Mouse (Mus musculus): Measurements from ENCODE around the gene Tor4a. TPM values are rescaled to one million over a fixed set of nuclear protein-coding genes. Genes with fewer than 3 reads are reported as not detected.

The Tor4a gene
- total RNA-seq (2021): 1 to 10 TPM; 1.4 to 1.8 TPM

DNA sequence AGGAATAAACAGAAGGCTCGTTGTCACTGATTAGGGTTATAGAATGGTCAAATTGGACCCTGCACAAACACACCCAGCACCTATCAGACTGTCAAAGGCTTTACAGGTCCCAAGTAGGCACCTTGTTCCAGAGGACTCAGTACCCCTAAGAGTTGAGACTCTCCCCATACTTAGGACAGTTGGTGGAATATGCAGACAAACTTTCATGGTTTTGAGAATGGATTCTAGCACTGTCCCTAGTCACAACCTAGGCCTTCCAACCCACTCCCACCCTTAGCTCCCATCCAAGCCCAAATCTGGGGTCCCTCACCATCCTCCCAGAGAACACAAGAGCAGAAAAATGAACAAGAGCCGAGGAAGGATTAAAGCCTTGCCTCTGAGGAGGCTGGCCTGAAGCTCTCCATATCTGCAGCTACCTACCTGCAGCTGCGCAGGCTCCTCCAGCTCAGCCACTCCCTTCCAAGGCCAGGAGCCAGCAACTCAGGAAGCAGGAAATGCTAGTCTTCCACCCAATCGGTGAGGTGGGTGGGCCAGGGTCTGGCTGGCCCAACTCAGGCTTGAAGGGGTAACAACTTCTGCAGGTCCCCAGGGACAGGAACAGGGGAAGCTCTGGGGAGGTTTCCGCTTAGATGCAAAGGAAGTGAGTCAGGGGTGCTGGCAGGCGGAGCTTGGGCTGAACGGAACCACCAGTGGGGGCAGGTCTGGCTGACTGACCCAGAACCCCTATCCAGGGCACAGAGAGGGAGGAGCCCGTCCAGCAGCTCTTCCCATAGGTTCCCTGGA, at the start of gene Tor4a:
TSS of gene Tor4a (minus strand) at position 715 of the 783 bp plus-strand sequence.
- no peak for DNase-seq
- intact Hi-C loops (cut with DNase I): loop anchor here (5.0 kb wide), 1 partner anchor 61 kb away; the partner anchor contains the start of gene Tmem203

DNA sequence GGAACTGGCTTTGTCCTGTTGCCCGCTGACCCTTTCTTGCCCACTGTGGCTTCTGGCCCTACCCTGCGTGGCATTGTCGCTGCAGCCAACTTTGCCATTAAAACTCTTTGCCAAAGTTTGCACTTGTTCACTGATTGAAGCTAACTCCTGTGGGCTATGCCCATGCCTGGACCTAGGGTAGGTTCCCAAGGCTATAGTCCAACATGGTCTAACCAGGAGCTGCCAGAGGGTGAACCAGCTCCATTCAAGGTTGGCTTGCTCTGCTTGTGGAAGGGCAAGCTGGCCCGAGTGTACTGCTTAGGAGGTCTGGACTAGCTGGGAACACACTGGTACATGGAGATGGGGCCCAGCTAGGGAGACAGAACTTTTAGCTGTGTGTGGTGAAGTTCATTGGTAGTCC, 47.5 kb upstream of the Tor4a start:
- intact Hi-C loops (cut with DNase I): no loop called here
- DNase-seq: no peak

DNA sequence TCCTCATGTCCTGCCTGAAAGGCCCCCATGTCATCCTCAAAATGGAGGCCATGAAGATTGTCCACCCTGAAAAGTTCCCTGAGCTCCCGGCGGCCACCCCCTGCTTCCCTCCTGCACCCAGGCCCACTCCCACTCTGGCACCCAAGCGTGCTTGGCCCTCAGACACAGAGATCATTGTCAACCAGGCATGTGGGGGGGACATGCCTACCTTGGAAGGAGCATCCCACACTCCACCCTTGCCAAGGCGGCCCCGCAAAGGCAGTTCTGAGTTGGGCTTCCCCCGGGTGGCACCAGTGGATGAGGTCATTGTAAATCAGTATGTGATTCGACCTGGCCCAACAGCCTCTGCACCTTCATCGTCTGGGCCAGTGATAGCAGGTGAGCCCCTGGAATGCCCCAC, 46.7 kb upstream of the Tor4a start:
- intact Hi-C loops (cut with DNase I): no loop called here
- DNase-seq: no peak

DNA sequence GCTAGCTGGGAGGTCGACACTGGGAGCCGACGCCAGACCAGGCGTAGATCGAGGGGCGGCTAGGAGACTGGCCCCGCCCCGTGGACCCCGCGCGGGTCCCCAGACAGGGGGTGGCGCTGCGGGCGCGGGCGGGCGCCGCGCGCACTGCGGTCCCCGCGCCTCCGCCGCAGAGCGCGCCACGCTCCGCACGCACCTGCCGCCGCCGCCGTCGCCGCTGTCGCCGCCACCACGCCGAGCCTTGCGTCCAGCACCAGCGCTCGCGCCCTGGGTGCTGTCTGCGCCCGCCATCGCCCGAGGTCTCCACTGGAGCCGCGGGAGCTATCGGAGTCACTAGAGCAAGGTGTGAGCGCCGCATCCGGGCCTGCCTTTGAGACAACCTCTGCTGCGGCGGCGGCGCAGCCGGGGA, 45.4 kb upstream of the Tor4a start, which contains the start of the genes Rnf208 and Cysrt1:
TSS of gene Rnf208 (plus strand) at position 155 of the 406 bp plus-strand sequence.
TSS of gene Cysrt1 (minus strand) at position 352 of the 406 bp plus-strand sequence.
- no peak for DNase-seq
- intact Hi-C loops (cut with DNase I): no loop called here

DNA sequence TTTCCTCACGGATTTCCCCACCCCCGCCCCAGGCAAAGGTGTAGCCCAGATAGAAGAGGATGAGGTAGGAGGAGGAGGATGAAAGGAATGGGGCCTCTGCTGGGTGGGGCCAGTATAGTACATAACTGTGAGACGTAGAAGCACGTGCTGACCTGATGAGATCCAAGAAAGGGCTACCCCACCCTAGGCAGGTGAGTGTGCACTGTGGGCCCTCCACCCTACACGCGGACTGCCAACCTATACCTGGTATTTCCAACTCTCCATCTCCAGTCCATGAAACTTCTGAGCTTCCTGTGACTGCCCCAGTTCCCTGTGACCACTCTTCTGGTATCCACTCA, 44.7 kb upstream of the Tor4a start:
- intact Hi-C loops (cut with DNase I): no loop called here
- no peak for DNase-seq

DNA sequence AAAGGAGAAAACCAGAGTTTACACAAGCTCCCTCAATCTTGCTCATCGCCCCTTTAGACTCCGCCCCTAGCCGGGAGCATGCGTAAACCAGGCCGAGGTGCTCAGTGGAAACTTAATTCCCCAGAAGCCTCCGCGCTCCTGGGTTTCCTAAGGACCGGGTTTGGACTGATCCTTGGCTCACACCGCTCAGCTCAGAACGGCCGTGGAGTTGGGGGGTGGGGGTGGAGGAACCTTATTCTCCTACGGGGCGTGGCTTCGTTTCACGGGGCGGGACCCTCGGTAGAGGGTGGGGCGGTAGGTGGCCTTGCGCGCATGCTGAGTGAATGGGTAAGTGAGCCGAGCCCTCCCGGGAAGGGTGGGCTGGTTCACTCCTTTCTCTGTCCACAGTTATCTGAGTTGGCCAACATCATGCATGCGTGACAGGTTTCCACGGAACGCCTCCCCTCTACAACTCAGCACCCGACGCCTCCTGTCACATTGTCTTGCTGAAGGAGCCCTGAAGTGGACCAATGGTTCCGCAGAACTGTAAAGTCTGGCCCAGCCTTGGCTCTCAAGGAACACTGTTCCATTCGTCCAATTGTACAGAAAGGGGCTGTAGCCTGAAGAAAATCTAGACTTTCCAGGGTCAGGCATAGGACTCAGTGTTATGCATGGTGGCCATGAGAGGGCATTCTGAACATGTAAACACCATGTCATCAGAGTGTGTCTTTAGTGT, 44.2 kb upstream of the Tor4a start:
- intact Hi-C loops (cut with DNase I): no loop called here
- peak; percentile 61 for DNase-seq

DNA sequence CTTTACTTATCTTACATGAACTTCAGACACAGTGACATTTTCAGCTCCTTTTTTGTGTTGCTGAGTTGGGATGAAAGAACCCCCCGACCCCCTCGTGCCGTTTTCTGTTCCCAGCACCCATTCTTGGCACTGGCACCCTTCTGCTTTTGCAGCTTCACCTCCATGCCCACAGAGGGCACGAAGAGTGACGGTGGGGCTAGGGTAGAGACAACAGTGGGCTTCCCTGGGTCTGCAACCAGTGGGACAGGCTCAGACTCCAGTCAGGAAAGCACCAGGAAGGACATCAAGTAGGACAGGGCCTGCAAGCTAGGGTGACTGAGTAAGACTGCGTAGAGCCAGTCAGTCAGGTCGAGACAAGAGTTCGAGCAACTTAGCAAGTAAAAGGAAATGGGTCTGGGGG, 43.6 kb upstream of the Tor4a start:
- no peak for DNase-seq
- intact Hi-C loops (cut with DNase I): no loop called here

DNA sequence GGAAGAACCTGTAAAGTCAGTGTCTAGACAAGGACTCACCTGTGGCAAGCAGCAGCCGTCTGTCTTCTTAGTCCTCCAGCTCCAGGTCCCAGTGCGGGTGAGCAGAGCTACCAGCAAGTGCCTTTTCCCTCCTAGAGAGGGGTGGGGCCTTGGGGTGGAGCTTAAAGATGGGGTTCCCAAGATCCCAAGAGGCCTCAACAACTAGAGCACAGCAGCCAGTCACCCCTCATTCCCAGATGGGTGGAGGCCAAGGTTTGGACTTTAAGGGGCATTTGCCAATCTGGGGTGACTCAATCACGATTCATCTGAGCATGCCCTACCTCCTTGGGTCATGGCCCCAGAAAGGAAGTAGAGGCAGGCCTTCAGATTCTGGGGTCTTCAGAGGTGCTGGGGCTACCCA, 43.1 kb upstream of the Tor4a start:
- intact Hi-C loops (cut with DNase I): no loop called here
- no peak for DNase-seq

DNA sequence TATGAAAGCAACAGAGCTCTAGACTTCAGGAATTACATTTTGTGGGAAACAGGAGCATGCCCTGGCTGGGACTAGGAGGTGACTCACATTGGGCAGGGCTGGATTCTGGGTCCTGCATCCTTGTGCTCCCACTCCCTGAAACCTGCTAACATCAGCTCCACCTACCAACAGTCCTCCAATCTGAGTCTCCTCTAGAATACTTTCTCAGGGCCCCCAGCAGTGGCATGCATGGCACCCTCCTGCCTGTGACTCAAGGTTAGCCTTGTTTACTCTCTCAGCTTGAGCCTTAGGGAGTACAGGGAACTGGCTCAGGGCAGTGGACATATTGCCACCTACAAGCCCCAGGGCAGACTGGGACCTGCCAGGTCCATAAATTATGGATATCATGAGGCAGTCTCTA, 41.4 kb upstream of the Tor4a start:
- no peak for DNase-seq
- intact Hi-C loops (cut with DNase I): no loop called here

DNA sequence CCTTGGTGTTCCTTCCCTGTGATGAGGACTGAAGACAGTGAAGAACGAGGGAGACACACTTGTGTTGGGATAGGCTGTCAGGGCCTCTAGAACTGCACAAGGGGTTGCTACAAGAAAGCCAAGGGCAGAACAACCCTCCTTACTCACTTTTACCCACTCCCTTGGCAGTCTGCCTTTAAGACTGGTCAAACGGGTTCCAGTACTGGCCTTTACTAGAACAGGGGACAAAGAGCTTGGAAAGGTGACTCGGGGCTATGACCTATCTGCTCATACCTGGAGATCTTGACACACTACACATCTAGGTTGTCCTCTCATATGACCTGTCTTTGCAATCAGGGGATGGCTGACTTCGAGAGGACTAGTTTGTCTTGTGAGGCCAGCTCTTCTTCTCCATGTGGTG, 40.8 kb upstream of the Tor4a start:
- DNase-seq: no peak
- intact Hi-C loops (cut with DNase I): no loop called here

DNA sequence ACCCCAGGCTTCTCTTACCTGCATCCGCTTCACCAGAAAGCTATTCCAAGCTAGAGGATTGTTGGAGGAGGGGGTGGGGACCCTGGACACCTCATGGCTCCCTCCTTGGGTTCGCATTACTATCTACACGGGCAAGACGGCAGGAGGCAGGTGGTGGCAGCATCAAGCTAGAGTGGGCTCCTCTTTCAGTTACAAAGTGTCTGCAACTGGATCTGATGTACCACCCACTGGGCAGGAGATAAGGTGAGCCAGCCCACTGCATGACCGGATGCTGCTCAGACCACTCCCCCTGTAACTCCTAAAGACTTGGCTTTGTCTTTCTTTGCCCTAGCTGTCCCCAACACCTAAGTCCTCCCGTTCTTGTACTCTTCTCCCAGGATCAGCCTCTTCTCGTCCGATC, 39.9 kb upstream of the Tor4a start, which contains the start of gene Rnf224:
TSS of gene Rnf224 (minus strand) at position 174 of the 400 bp plus-strand sequence.
- intact Hi-C loops (cut with DNase I): no loop called here
- DNase-seq: no peak

DNA sequence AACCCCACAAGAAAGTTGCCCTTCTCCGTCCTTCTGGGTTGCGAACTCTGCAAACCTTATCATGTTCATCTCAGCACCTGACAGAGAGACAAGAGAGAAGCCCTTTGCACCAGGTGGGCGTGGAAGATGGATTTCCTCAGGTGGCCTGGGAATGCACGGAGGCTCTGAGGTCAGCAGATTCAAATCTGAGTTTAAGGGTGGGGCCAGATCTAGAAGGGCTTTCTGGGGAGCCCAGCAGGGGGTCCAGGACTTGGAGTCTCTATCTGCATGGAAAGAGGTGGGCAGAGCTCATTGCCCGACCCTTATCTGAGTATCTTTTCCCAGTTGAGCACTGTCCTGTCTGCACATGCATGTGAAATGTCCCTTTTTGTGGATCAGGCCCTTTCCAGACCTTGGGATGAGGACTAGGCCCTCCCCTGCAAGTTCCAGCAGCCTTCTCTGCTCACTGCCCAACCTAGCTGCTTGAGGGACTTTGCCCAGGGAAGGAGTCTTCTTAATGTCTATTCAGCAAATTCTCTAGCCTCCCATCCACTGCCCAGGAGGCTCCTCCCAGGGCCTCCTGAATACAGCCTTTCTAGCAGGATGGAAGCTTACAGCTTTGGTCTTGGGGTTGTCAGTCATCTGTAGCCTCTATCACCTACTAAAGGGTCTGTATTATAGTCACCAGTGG, 38.0 kb upstream of the Tor4a start:
- no peak for DNase-seq
- intact Hi-C loops (cut with DNase I): no loop called here

DNA sequence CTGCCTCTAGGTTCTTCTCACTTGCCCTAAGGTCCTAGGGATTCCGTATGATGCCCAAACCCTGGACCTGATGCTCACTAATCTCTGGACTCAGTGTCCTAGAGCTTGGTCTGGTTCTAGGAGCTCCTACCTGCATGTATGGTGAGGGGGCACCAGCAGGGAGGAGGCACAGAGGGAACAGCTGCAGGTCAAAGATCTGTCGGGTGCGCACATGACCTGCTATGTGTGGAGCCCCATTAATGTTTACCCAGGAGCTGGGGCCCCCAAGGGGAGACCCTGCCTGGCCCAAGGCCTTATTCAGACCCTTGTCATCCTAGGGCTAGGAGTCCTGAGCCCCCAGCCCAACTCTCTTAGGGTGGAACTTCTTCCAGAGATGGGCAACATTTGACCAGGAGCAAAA, 37.4 kb upstream of the Tor4a start, which contains the start of gene Slc34a3:
TSS of gene Slc34a3 (minus strand) at position 315 of the 400 bp plus-strand sequence.
- intact Hi-C loops (cut with DNase I): no loop called here
- DNase-seq: no peak

DNA sequence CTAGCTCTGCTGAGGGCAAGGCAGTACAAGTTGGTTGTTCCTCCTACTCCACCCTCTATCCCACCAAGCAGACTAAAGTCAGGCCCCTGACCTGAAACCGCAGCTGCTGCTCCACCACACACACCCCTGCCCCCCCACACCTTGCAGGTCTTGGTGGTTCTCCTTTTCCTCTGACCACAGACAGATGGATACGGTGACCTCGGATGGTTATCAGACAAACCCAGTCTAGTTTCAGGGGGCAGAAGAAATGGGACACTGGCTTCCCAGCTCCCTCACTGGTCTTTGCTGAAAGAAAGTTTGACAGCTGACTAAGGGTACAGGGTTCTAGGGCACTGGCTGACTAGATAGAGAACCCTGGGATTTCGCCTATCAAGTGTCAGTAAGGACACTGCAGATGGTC, 36.7 kb upstream of the Tor4a start:
- intact Hi-C loops (cut with DNase I): no loop called here
- no peak for DNase-seq

DNA sequence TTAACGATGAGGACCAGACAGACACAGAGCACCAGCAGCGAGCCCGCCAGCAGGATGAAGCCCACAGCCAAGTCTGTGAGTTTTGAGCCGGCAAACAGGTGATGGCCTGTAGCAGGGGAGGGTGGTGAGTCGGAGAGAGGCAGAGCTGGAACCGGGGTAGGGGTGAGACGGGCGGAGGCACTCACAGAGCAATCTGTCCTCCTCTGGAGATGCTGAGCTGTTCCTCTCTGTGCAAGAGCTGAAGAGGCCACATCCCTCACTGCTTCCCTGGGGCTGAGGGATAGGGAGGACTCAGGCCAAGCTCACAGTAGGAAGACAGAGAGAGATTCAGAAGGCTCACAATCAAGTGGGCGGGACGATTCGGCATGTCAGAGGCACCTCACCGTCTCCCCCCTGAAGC, 34.4 kb upstream of the Tor4a start:
- DNase-seq: no peak
- intact Hi-C loops (cut with DNase I): no loop called here

DNA sequence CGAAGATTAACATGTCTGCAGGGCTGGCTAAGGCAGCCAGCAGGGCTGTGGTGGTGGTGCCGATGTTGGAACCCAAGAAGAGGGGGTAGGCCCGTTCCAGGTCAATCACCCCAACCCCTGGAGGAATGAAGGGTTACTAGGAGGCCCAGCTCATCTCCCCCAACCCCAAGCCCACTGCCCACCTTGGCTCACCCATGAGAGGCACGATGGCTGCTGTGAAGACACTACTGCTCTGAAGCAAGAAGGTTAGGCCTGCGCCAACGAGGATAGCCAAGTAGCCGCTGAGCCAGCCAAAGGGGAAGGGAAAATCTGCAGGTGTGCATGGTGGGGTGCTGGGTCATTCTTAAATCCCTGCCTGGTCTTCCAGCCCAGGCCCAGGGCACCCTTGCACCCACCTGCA, 33.9 kb upstream of the Tor4a start:
- no peak for DNase-seq
- intact Hi-C loops (cut with DNase I): no loop called here

DNA sequence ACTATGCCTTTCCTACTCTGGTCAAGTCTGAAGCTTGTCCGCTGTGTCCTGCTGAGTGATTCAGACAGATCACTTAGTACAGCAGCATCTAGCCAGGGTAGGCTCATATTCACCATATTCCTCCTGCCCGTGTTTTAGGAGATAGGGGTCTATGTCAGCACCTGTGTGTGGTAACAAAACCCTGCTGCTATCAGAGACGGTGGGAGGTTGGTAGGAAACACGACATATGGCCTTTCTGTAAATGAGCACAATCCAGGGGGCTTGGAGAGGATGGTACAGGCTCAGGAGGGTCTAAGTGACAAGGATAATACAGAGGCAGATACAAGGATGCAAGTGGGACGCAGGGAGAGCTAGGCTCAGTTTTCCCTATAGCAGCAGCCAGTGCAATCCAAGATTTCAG, 32.9 kb upstream of the Tor4a start:
- DNase-seq: no peak
- intact Hi-C loops (cut with DNase I): no loop called here

DNA sequence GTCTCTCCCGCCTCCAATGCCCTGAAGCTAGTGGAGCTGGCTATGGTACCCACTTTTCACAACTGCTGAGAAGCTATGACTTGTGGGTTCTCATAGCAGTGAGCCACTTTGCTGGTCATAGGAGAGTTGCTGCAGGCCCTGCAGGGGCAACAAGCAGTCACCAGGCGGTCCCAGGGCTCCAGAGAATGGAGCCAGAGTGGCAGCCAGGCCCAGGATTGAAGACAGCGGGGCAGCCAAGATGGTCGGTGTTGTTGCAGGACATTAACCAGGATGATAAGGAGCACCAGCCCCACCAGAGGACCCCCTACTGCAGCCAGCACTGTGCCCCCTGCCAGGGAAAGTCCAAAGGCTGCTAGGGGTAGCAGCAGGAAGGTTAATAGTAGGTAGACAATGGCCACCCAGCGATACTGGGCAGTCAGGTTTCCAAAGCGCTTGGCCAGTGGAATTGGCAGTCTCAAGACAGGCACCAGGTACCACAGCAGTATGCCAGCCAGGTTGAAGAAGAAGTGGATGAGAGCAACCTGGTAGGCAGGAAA, 32.4 kb upstream of the Tor4a start:
- intact Hi-C loops (cut with DNase I): no loop called here
- no peak for DNase-seq

DNA sequence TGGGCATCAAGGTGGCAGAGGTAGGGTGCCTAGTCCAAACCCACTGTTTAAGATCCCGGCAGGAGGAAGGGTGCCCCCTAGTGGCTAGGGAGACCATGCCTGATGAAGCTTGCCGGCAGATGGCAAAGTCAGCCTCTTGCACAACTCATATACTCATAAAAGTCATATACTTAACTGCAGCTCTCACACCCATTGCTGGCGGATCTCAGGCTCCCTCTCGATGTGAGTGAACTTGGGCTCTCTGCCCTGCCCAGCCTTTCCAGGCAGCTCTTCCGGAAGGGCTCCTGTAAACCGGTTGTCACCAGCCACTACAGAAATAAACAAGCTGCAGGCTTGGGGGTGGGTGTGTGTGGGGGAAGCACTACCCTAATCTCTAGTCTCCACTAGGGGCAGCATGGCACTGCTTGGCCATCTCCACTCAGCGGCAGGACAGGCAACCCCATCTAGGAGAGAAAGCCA, 31.8 kb upstream of the Tor4a start:
- intact Hi-C loops (cut with DNase I): no loop called here

DNA sequence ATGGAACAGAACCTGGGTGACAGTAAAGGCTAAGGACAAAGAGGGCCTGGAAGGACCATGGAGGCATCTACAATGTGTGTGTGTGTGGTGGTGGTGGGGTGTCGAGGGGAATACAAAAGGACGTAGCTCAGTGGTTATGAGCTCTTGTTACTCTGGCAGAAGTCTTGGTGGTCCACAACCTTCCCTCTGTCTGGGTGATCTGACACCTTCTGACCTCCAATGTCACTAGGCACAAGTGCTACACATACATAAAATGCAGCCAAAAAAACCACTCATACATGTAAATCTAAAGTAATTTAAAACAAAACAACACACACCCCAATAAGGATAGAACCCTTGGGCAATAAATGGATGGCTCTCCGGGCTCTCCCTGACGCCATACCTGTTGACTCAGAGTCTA, 30.7 kb upstream of the Tor4a start:
- DNase-seq: no peak
- intact Hi-C loops (cut with DNase I): no loop called here

More for the DNA sequence above, 31.8 kb upstream of the Tor4a start:
- DNase-seq: peak; percentile 83

DNA sequence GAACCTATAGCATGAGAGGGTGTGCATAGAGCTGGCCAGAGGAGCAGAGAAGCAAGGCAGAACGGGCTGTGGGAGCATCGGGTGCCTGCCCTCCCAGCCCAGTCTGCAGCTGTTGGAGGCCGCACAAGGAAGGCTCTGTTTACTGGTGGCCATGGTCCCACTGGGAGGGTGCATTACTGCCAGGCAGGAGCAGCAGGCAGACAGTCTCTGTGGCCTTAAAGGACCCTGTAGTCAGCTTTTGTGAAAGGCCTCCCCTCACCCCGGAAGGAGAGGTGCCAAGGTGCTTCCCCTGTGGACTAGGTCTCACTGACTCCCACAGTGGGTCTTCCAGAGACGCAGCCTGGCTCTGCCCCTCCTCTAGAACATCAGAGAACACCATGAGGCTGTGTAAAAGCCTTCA, 30.2 kb upstream of the Tor4a start:
- intact Hi-C loops (cut with DNase I): loop anchor here (1.0 kb wide), 1 partner anchor 34 kb away; no protein-coding TSS in a partner anchor
- DNase-seq: no peak

All from left cerebral cortex, postnatal 4 days (tissue).